7 mouse cellular contexts compared by ENCODE assay signal in the genomic region with DNA sequence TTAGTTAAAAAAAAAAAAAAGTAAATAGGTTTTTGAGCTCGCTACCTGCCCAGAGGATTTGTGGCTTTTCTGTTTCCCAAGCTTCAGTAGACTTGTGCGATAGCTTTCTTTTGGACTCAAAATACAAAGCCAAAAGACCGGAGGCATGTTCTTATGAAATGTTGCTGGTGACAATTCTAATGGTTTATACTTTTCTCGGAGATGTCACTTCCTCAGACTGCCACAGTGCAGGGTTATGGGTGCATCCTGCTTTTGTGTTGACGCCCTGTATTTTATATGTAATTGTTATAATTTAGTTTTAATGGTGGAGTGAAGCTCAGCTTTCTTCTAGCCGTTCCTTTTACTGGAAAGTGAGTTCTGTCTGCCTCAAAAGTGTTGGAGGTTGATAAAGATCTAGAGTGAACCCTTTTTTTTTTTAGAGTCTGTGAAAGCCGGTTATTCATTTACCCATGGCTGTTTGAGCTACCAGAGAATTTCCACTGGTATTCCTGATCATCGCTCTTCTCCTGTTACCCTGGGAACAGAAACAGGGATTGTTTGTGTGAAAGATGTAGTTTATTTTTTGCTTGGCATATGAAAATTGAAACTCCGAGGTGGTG. TPM values are rescaled to one million over a fixed set of nuclear protein-coding genes. Genes with fewer than 3 reads are reported as not detected.
DNase-seq lines count a peak whose midpoint lies in the region; ATAC-seq and TF ChIP-seq lines count a peak whose summit lies in the region.

No protein-coding gene starts in this region.

- no peaks in the 10 kb centered on the region for H3K9me3 ChIP-seq in ES-Bruce4 (replicated peaks; ENCODE audit: control insufficient read depth, insufficient read depth, low read length, poor library complexity, severe bottlenecking)
- no peaks in the 10 kb centered on the region for H3K9me3 ChIP-seq in heart, embryonic 14.5 days (ENCODE audit: control insufficient read depth, low read length)
- no peaks in the 10 kb centered on the region for H3K9me3 ChIP-seq in liver, embryonic 12.5 days (replicated peaks)

- H3K27me3 ChIP-seq in ES-Bruce4 (ENCODE audit: control insufficient read depth, insufficient read depth, low read length, poor library complexity, severe bottlenecking): no peaks in the 10 kb centered on the region
- H3K27me3 ChIP-seq in heart, embryonic 14.5 days (ENCODE audit: control insufficient read depth, insufficient read depth, low read length): no peaks in the 10 kb centered on the region
- no peaks in the 10 kb centered on the region for H3K27me3 ChIP-seq in liver, embryonic 12.5 days (replicated peaks)

- no peak for ATAC-seq in heart, embryonic 14.5 days (ENCODE audit: insufficient number of reproducible peaks, insufficient read depth, low FRiP score, low read depth)
- no peak for ATAC-seq in liver, embryonic 12.5 days

- peak; percentile 27 to 32 for DNase-seq in B cell, adult 2 months
- DNase-seq in yolk sac, embryonic 10.5 days (ENCODE audit: low spot score): peak; percentile 45
- no peak for DNase-seq in cerebellum, postnatal 14 days
- DNase-seq in embryo, embryonic 11 days: no peak

- peak overlapping the region; percentile 85 for H3K4me3 ChIP-seq in ES-Bruce4 (ENCODE audit: low read depth, low read length)
- H3K4me3 ChIP-seq in heart, embryonic 14.5 days (ENCODE audit: control insufficient read depth in 1 of 2, insufficient read depth in 1 of 2, low read depth in 1 of 2, low read length in 2 of 2): peak overlapping the region; percentile 86 to 96; a peak in 3 of 4 replicates
- peak overlapping the region; percentile 98 for H3K4me3 ChIP-seq in liver, embryonic 12.5 days

- peak overlapping the region; percentile 75 for H3K4me2 ChIP-seq in heart, embryonic 14.5 days (ENCODE audit: low read length)
- peak overlapping the region; percentile 79 for H3K4me2 ChIP-seq in liver, embryonic 12.5 days

- no peak for TF ChIP-seq EP300 in ES-Bruce4 (IDR thresholded peaks at IDR 0.05; ENCODE audit: insufficient read depth, low read depth, low read length)

- H3K9ac ChIP-seq in ES-Bruce4 (ENCODE audit: low read depth, poor library complexity, severe bottlenecking): peak overlapping the region; percentile 100
- peak overlapping the region; percentile 99 for H3K9ac ChIP-seq in heart, embryonic 14.5 days (ENCODE audit: low read length)
- H3K9ac ChIP-seq in liver, embryonic 12.5 days: peak overlapping the region; percentile 98

- TF ChIP-seq POLR2A in ES-Bruce4 (IDR thresholded peaks at IDR 0.05; ENCODE audit: insufficient read depth, low read length): no peak

- WGBS in heart, embryonic 14.5 days: 6% methylated on average over 9 of the region's 9 CpGs
- 3% methylated on average over 9 of the region's 9 CpGs for WGBS in liver, embryonic 12.5 days (ENCODE audit: insufficient replicate concordance)

- TF ChIP-seq CTCF in ES-Bruce4 (IDR thresholded peaks at IDR 0.05; ENCODE audit: low read depth, low read length): no peak

- peak overlapping the region; percentile 93 for H3K27ac ChIP-seq in ES-Bruce4 (ENCODE audit: insufficient read depth, low read length)
- peak overlapping the region; percentile 86 to 100 for H3K27ac ChIP-seq in heart, embryonic 14.5 days (replicated peaks in 1 of 2; ENCODE audit: control insufficient read depth in 1 of 2, insufficient read depth in 1 of 2, low read depth in 2 of 2, low read length in 2 of 2)
- peak overlapping the region; percentile 98 for H3K27ac ChIP-seq in liver, embryonic 12.5 days

- H3K4me1 ChIP-seq in ES-Bruce4 (ENCODE audit: control insufficient read depth, insufficient read depth, low read length): peaks cover 2% of the 10 kb centered on the region
- H3K4me1 ChIP-seq in heart, embryonic 14.5 days (ENCODE audit: control insufficient read depth in 2 of 2, insufficient read depth in 2 of 2, low read length in 2 of 2): peaks cover 10 to 44% of the 10 kb centered on the region in 2 experiments
- peaks cover 78% of the 10 kb centered on the region for H3K4me1 ChIP-seq in liver, embryonic 12.5 days

- peaks cover 21% of the 10 kb centered on the region for H3K36me3 ChIP-seq in ES-Bruce4 (ENCODE audit: control insufficient read depth, insufficient read depth, low read length, poor library complexity, severe bottlenecking)
- H3K36me3 ChIP-seq in heart, embryonic 14.5 days (ENCODE audit: control insufficient read depth, insufficient read depth, low read length): peaks cover 10% of the 10 kb centered on the region
- peaks cover 15% of the 10 kb centered on the region for H3K36me3 ChIP-seq in liver, embryonic 12.5 days

RNA-seq across cellular contexts. Expression of a gene that starts 1.7 kb away (rescaled TPM):
- 55.7 and 63.3 TPM in 2 replicates for polyA plus RNA-seq in ES-Bruce4 (2011; ENCODE audit: insufficient read depth, insufficient read length, low read depth, missing spikeins)
- 14.0 and 17.0 TPM in 2 replicates for polyA plus RNA-seq in heart, embryonic 14.5 days (2014; fragmentation: Nextera tagmentation; extraction: Ambion mirVana)
- 12.2 and 12.5 TPM in 2 replicates for polyA plus RNA-seq in liver, embryonic 12.5 days (2016; fragmentation: Nextera tagmentation; extraction: Ambion mirVana)

RNA-seq across cellular contexts. Expression of a gene that starts 56.1 kb away (rescaled TPM):
- 14.7 and 16.8 TPM in 2 replicates for polyA plus RNA-seq in ES-Bruce4 (2011; ENCODE audit: insufficient read depth, insufficient read length, low read depth, missing spikeins)
- polyA plus RNA-seq in heart, embryonic 14.5 days (2014; fragmentation: Nextera tagmentation; extraction: Ambion mirVana): 3.8 and 4.5 TPM in 2 replicates
- 2.7 and 2.9 TPM in 2 replicates for polyA plus RNA-seq in liver, embryonic 12.5 days (2016; fragmentation: Nextera tagmentation; extraction: Ambion mirVana)

Comparison
In these comparisons a context has a peak if more than half of its experiments do, and no peak if none do; other contexts are left out.
1. DNase-seq: peak in B cell, adult 2 months (2 of 2) and yolk sac, embryonic 10.5 days (single experiment); none in cerebellum, postnatal 14 days (0 of 2) and embryo, embryonic 11 days (single experiment).
2. Peak in every context shown above with its lines, with median percentiles within 50 percentile points of each other: H3K27ac ChIP-seq, H3K4me3 ChIP-seq and H3K9ac ChIP-seq.